Mouse (Mus musculus): ENCODE results near the gene Dppa5a. TPM values are rescaled to one million over a fixed set of nuclear protein-coding genes. Genes with fewer than 3 reads are reported as not detected.
A peak's percentile ranks its signal among the peaks of the same experiment; 100 is the strongest.
"Not testable (repeated sequence)": the region's sequence is repeated elsewhere in the genome, so short reads cannot be mapped to it uniquely, and the experiment has no call there.

Gene Dppa5a
- polyA plus RNA-seq, 1 experiment from 2014 or later, result not detected

DNA sequence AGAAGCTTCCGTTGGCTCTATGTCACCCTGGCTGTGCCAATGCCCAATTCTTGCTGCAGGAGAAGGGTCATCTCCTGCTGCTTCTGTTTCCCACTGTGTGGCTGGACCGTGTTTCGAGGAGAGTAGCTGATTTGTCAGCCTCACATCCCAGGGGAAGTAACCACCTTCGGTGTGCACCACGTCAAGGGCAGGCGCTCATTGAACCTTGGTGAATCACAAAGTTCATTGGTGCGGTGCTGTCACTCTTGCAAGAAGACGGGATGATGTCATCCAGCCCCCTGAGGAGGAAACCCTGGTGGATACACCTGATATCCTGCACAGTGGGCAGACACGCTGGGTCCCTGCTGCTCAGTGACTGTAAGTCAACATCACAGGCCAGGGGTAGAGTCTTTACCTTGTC is 24.9 kb downstream of the Dppa5a start:
- H3K4me2 ChIP-seq (replicated peaks); H3K36me3 ChIP-seq; H3K27me3 ChIP-seq (replicated peaks); H3K4me1 ChIP-seq; H3K9me3 ChIP-seq; H3K9ac ChIP-seq; H3K27ac ChIP-seq; ATAC-seq (ENCODE audit: low FRiP score, low read depth); H3K4me3 ChIP-seq: not testable (repeated sequence)
- 88% methylated on average over 9 of the region's 9 CpGs for WGBS

DNA sequence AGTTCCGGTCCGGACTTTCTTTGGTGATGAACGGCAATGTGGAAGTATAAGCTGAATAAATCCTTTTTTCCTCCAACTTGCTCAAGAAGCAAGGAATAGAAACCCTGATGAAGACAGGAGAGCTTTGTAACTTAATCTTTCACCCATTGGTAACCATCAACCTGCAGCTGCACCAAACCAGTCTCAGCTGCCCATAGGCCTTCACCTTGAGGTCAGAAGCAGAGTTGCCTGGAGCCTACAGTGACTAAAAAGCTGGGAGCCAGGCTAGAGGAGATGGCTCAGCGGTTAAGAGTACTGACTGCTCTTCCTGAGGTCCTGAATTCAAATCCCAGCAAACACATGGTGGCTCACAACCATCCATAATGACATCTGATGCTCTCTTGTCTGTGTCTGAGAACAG is 25.5 kb downstream of the Dppa5a start:
- WGBS, result 94% methylated on average over 4 of the region's 4 CpGs
- not testable (repeated sequence) for H3K27me3 ChIP-seq (replicated peaks); H3K4me1 ChIP-seq; H3K4me3 ChIP-seq; H3K36me3 ChIP-seq; H3K27ac ChIP-seq; ATAC-seq (ENCODE audit: low FRiP score, low read depth); H3K9ac ChIP-seq; H3K9me3 ChIP-seq; H3K4me2 ChIP-seq (replicated peaks)

DNA sequence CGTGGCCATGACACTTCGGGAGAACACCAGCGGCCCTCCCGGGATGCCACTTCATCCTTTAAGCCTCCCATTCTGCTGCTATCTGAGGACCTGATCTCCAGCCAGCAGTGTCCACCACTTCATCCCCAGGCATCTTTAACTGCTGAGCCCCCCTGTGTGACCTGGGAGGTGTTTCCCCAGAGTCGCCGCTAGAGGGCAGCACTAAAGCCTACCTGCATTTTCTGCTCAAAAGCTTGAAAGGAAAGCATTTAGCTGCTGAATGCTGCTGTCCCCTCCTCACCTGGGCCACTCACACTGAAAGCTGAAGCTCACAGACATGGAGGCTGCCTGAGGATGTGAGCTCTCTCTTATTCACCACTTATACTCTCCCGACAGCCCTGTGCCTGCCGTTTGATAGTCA is 27.7 kb downstream of the Dppa5a start:
- H3K27ac ChIP-seq; H3K4me2 ChIP-seq (replicated peaks); H3K4me3 ChIP-seq; H3K9ac ChIP-seq; H3K9me3 ChIP-seq; H3K36me3 ChIP-seq; H3K4me1 ChIP-seq; H3K27me3 ChIP-seq (replicated peaks): not testable (repeated sequence)
- peak; percentile 56 for ATAC-seq (ENCODE audit: low FRiP score, low read depth)
- WGBS, result 16% methylated on average over 8 of the region's 8 CpGs

DNA sequence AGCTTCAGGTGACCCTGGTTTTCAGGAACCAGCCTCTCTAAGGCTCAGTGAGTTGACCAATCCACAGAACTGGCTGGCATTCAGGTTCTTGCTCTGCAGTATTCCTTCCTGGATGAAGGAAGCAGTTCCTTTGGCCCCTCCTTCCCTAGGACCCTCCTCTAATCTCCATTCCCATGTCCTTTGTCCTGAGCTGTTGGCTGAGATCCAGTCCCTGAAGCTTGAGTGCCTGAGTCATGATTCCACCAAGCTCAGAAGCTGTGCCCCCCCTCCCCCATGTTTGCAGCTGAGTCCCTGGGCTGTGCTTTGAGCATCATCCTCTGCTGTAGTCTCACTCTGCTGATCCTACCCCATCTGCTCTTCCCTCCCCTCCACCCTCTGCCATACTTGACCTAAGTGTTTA is 30.9 kb downstream of the Dppa5a start:
- H3K4me3 ChIP-seq; H3K4me2 ChIP-seq (replicated peaks); H3K36me3 ChIP-seq; H3K27ac ChIP-seq; H3K9ac ChIP-seq; H3K9me3 ChIP-seq; H3K27me3 ChIP-seq (replicated peaks); ATAC-seq (ENCODE audit: low FRiP score, low read depth); H3K4me1 ChIP-seq: not testable (repeated sequence)

DNA sequence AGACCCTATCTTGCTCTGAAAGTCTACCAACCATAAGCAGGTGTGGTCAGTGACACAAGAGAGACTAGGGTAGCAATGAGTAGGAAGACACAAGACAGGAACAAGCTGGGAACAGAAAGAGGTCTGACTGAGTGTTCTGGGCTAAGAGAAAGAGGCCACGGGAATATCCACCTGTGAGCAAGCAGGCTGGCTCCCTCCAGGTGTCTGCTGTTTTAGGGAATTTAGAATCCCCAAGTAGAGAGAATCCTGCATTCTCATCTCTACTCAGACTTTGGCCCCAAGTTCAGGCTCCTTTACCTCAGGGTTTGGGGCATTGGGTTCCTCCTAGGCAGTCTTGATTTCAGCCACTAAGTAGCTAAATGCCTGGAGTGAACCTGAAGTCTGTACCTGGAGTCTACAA is 40.7 kb downstream of the Dppa5a start, which contains the start of gene Omt2b:
Gene Omt2b, plus strand, starts transcription at position 301 of the 400 bp plus-strand sequence.
- not testable (repeated sequence) for H3K4me2 ChIP-seq (replicated peaks); H3K9ac ChIP-seq; H3K36me3 ChIP-seq; H3K4me1 ChIP-seq; H3K27me3 ChIP-seq (replicated peaks); H3K27ac ChIP-seq; H3K4me3 ChIP-seq; ATAC-seq (ENCODE audit: low FRiP score, low read depth); H3K9me3 ChIP-seq
- 89% methylated on average over 1 of the region's 1 CpGs for WGBS

DNA sequence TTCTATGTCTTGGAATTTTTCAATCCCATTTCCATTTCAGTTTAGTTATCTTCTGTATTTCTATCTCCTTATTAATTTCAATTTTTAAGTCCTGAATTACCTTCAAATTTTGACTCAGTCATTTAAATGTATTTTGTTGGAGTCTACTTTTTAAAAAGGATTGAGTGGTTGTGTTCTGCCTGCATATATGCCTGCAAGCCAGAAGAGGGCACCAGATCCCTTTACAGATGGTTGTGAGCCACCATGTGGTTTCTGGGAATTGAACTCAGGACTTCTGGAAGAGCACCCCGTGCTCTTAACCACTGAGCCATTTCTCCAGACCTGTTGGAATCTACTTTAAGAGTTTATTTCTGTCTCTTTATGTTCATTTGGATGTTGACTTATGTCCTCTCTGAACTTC is 48.5 kb downstream of the Dppa5a start:
- Histone ChIP-seq H3K27ac (no peak overlapping the region), H3K9me3 (no peaks in the 10 kb centered on the region), H3K4me2 (replicated peaks) (no peak overlapping the region), H3K4me1 (no peaks in the 10 kb centered on the region), H3K4me3 (no peak overlapping the region), H3K36me3 (no peaks in the 10 kb centered on the region), H3K9ac (no peak overlapping the region), H3K27me3 (replicated peaks) (no peaks in the 10 kb centered on the region)
- ATAC-seq (ENCODE audit: low FRiP score, low read depth), result no peak
- 33% methylated on average over 1 of the region's 1 CpGs for WGBS

Other genes starting within 250 kb of the Dppa5a start
- gene Gsta4, start 185.4 kb downstream of the Dppa5a start, polyA plus RNA-seq (2016; fragmentation: Nextera tagmentation; extraction: Ambion mirVana), result 40.2 and 40.3 TPM in 2 replicates
- gene Gsta1, start 137.5 kb downstream of the Dppa5a start, polyA plus RNA-seq (2016; fragmentation: Nextera tagmentation; extraction: Ambion mirVana), result not detected in 2 replicates
- gene Gm3776, start 111.0 kb downstream of the Dppa5a start, polyA plus RNA-seq (2016; fragmentation: Nextera tagmentation; extraction: Ambion mirVana), result not detected in 2 replicates
- gene Gm10639, start 78.3 kb downstream of the Dppa5a start, polyA plus RNA-seq (2016; fragmentation: Nextera tagmentation; extraction: Ambion mirVana), result not detected in 2 replicates
- not detected in 2 replicates for gene Omt2a, start 53.4 kb downstream of the Dppa5a start, polyA plus RNA-seq (2016; fragmentation: Nextera tagmentation; extraction: Ambion mirVana)
- not detected in 2 replicates for gene Omt2b, start 40.6 kb downstream of the Dppa5a start, polyA plus RNA-seq (2016; fragmentation: Nextera tagmentation; extraction: Ambion mirVana)
- gene Gsta2, start 12.4 kb downstream of the Dppa5a start, polyA plus RNA-seq (2016; fragmentation: Nextera tagmentation; extraction: Ambion mirVana), result not detected in 2 replicates
- 2.1 and 2.3 TPM in 2 replicates for gene Ooep, start 10.5 kb upstream of the Dppa5a start, polyA plus RNA-seq (2016; fragmentation: Nextera tagmentation; extraction: Ambion mirVana)
- gene Ddx43, start 27.6 kb upstream of the Dppa5a start, polyA plus RNA-seq (2016; fragmentation: Nextera tagmentation; extraction: Ambion mirVana), result 0.32 and 0.39 TPM in 2 replicates
- gene Cgas, start 75.1 kb upstream of the Dppa5a start, polyA plus RNA-seq (2016; fragmentation: Nextera tagmentation; extraction: Ambion mirVana), result 0.73 and 1.3 TPM in 2 replicates
- 25.6 and 26.5 TPM in 2 replicates for gene Mto1, start 80.0 kb upstream of the Dppa5a start, polyA plus RNA-seq (2016; fragmentation: Nextera tagmentation; extraction: Ambion mirVana)
- 0.78 and 1.2 TPM in 2 replicates for gene Gm17324, start 80.6 kb upstream of the Dppa5a start, polyA plus RNA-seq (2016; fragmentation: Nextera tagmentation; extraction: Ambion mirVana)
- 3,212 and 3,225 TPM in 2 replicates for gene Eef1a1, start 121.0 kb upstream of the Dppa5a start, polyA plus RNA-seq (2016; fragmentation: Nextera tagmentation; extraction: Ambion mirVana)
- 15.1 and 15.9 TPM in 2 replicates for gene Slc17a5, start 219.9 kb upstream of the Dppa5a start, polyA plus RNA-seq (2016; fragmentation: Nextera tagmentation; extraction: Ambion mirVana)
- gene Cd109, start 247.4 kb upstream of the Dppa5a start, polyA plus RNA-seq (2016; fragmentation: Nextera tagmentation; extraction: Ambion mirVana), result 3.2 and 3.7 TPM in 2 replicates

Data from neural tube, embryonic 12.5 days (tissue).